ENCODE assay signal across 8 mouse cellular contexts in the genomic region with DNA sequence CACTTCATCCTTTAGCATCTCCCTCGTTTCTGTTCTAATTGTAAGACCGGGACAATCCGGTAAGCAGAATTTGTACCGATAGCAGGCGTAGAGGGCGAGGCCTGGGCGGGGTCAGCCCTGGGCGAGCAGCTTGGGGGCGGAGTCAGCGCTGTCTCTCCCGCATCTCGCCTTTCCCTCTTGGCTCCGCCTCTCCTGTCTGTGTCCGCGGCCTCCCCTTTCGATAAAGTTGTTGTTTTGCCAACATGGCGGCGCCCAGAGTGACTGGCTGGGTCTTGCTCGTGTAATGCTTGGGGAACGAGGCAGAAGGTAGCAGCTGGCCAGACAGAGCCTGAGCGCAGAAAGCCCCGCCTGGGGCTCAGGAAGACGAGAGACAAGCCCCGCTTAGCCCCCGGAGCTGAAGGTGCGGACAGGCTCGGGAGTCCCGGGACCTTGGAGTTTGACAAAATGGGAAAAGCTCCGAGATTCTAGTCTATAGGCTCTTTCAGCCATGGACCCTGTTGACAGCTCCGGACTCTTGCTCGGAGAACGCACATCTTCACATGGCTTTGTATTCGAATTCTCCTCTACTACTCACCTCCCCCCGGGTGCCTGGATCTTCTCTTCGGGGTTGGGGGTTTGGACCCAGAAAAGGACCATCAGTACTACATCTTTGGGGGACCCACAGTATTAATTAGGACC. TPM values are rescaled to one million over a fixed set of nuclear protein-coding genes. Genes with fewer than 3 reads are reported as not detected.
A peak's percentile ranks its signal among the peaks of the same experiment; 100 is the strongest.
DNase-seq lines count a peak whose midpoint lies in the region; ATAC-seq lines count a peak whose summit lies in the region.

Gene Lars2 (plus strand): TSS at position 220 of the 678 bp plus-strand sequence.

- peak within 1 kb of the TSS; percentile 69 for H3K9ac ChIP-seq in forebrain, embryonic 14.5 days (ENCODE audit: low read length)
- H3K9ac ChIP-seq in neural tube, embryonic 15.5 days (replicated peaks), result peak within 1 kb of the TSS; percentile 78

- peak; percentile 95 for DNase-seq in ES-CJ7 (ENCODE audit: low read depth, low spot score)
- peak; percentile 91 for DNase-seq in cerebellum, adult 11 months
- peak; percentile 97 for DNase-seq in forebrain, embryonic 14.5 days (ENCODE audit: low spot score)
- peak; percentile 91 to 95 for DNase-seq in heart, postnatal 14 days
- DNase-seq in layer of hippocampus, adult 11-12 months (ENCODE audit: low spot score), result peak; percentile 92
- peak; percentile 94 to 96 for DNase-seq in lung, adult 18-20 months
- peak; percentile 93 for DNase-seq in testis, postnatal 14 days (ENCODE audit: low spot score)

- H3K36me3 ChIP-seq in forebrain, embryonic 14.5 days (ENCODE audit: control insufficient read depth, insufficient read depth, low read length), result no peaks in the 10 kb centered on the region
- peaks cover under 1% of the 10 kb centered on the region; the same call in 1 of the 2 replicates for H3K36me3 ChIP-seq in neural tube, embryonic 15.5 days

- peak within 1 kb of the TSS; percentile 42 for H3K4me3 ChIP-seq in forebrain, embryonic 14.5 days (ENCODE audit: low read depth, low read length)
- H3K4me3 ChIP-seq in neural tube, embryonic 15.5 days (replicated peaks), result peak within 1 kb of the TSS; percentile 88

- no peaks in the 10 kb centered on the region for H3K27me3 ChIP-seq in forebrain, embryonic 14.5 days (replicated peaks; ENCODE audit: control insufficient read depth, insufficient read depth, low read length)
- no peaks in the 10 kb centered on the region for H3K27me3 ChIP-seq in neural tube, embryonic 15.5 days (replicated peaks)

- intact Hi-C loops in heart, postnatal 14 days (cut with DNase I), result loop anchor here (5.0 to 10.0 kb wide), 2 partner anchors 105 to 212 kb away; partner anchors contain the start of genes Clec3b and Tmem158

- no peaks in the 10 kb centered on the region for H3K9me3 ChIP-seq in forebrain, embryonic 14.5 days (replicated peaks; ENCODE audit: control insufficient read depth, low read length)
- H3K9me3 ChIP-seq in neural tube, embryonic 15.5 days (replicated peaks), result no peaks in the 10 kb centered on the region

- peaks cover 9% of the 10 kb centered on the region for H3K4me1 ChIP-seq in forebrain, embryonic 14.5 days (ENCODE audit: control insufficient read depth, insufficient read depth, low read length)
- peaks cover 21% of the 10 kb centered on the region for H3K4me1 ChIP-seq in neural tube, embryonic 15.5 days

- peak; percentile 99 for ATAC-seq in forebrain, embryonic 14.5 days
- peak; percentile 99 for ATAC-seq in neural tube, embryonic 15.5 days (ENCODE audit: low FRiP score)

- peak within 1 kb of the TSS; percentile 73 for H3K27ac ChIP-seq in forebrain, embryonic 14.5 days (ENCODE audit: low read depth, low read length)
- peak within 1 kb of the TSS; percentile 93 for H3K27ac ChIP-seq in neural tube, embryonic 15.5 days (replicated peaks)

- WGBS in forebrain, embryonic 14.5 days, result 1% methylated on average over 35 of the region's 35 CpGs
- WGBS in neural tube, embryonic 15.5 days, result under 1% methylated on average over 35 of the region's 35 CpGs

- H3K4me2 ChIP-seq in forebrain, embryonic 14.5 days (ENCODE audit: low read length), result peak within 1 kb of the TSS; percentile 70
- peak within 1 kb of the TSS; percentile 86 for H3K4me2 ChIP-seq in neural tube, embryonic 15.5 days

RNA-seq across cellular contexts. Expression of gene Lars2, which starts in this region (rescaled TPM):
- polyA plus RNA-seq in forebrain, embryonic 14.5 days (2014; fragmentation: Nextera tagmentation; extraction: Ambion mirVana), result 1,006 and 1,510 TPM in 2 replicates
- total RNA-seq in heart, postnatal 14 days (2021), result 10 to 100 TPM; 43.7 to 51.3 TPM
- 682 and 683 TPM in 2 replicates for polyA plus RNA-seq in neural tube, embryonic 15.5 days (2015; fragmentation: Nextera tagmentation; extraction: Ambion mirVana)

Comparison
In these comparisons a context has a peak if more than half of its experiments do, and no peak if none do; other contexts are left out.
1. Peak in every context shown above with its lines: DNase-seq, ATAC-seq, H3K4me3 ChIP-seq and H3K27ac ChIP-seq.